ENCODE assay signal across 8 mouse cellular contexts in the genomic region with DNA sequence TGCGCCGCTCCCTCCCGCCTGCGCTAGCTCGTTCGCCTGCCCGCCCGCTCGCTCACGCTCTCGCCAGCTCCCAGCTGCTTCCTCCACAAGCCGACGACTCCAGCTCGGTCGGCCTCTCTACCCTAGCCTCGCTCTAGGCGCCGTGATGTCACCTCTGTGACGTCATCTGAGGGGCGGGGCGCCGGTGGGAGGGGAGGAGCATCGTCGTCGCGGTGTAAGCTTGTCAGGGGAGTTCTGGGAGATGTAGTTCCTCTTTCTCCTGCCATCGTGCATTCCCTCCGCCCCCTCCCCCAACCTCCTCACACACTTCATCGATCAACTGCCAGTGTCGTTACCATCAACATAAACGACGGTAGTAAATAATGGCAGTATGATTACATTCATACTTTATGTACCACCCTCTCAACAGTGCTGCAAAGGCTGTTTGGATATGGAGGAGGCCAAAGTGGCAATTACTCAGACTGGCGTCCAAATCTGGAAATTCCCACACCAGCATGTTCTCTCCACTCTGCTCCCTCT. TPM values are rescaled to one million over a fixed set of nuclear protein-coding genes. Genes with fewer than 3 reads are reported as not detected.
DNase-seq lines count a peak whose midpoint lies in the region; ATAC-seq and TF ChIP-seq lines count a peak whose summit lies in the region.

Gene Ube2h (minus strand): TSS at position 141 of the 519 bp plus-strand sequence.

- peak; percentile 59; the same call in 1 of the 2 replicates for TF ChIP-seq POLR2A in brain, embryonic 14.5 days (IDR thresholded peaks at IDR 0.05; ENCODE audit: borderline replicate concordance, extremely low read depth, insufficient read depth, insufficient read length, poor library complexity, severe bottlenecking)

- peak within 1 kb of the TSS; percentile 72 for H3K4me2 ChIP-seq in heart, embryonic 12.5 days
- peak within 1 kb of the TSS; percentile 85 for H3K4me2 ChIP-seq in kidney, postnatal 0 days (ENCODE audit: low read length)
- peak within 1 kb of the TSS; percentile 61 for H3K4me2 ChIP-seq in liver, embryonic 11.5 days
- peak within 1 kb of the TSS; percentile 87 for H3K4me2 ChIP-seq in stomach, embryonic 14.5 days (replicated peaks; ENCODE audit: low read depth, low read length)

- H3ac ChIP-seq in C2C12 (ENCODE audit: control insufficient read depth, insufficient read length, low read depth), result peak within 1 kb of the TSS; percentile 84

- peak within 1 kb of the TSS; percentile 94 for H3K27ac ChIP-seq in heart, embryonic 12.5 days (ENCODE audit: poor library complexity, severe bottlenecking)
- peak within 1 kb of the TSS; percentile 93 for H3K27ac ChIP-seq in kidney, postnatal 0 days
- H3K27ac ChIP-seq in liver, embryonic 11.5 days (ENCODE audit: low read depth, low read length), result peak within 1 kb of the TSS; percentile 84
- peak within 1 kb of the TSS; percentile 87 for H3K27ac ChIP-seq in stomach, embryonic 14.5 days (ENCODE audit: low read length)

- no peaks in the 10 kb centered on the region for H3K27me3 ChIP-seq in C2C12 (ENCODE audit: control insufficient read depth, insufficient read depth, insufficient read length)
- H3K27me3 ChIP-seq in erythroblast, embryonic 14.5 days (ENCODE audit: control insufficient read depth), result no peaks in the 10 kb centered on the region
- no peaks in the 10 kb centered on the region for H3K27me3 ChIP-seq in heart, embryonic 12.5 days (replicated peaks)
- H3K27me3 ChIP-seq in kidney, postnatal 0 days (ENCODE audit: insufficient read depth, low read length), result no peaks in the 10 kb centered on the region
- H3K27me3 ChIP-seq in liver, embryonic 11.5 days (replicated peaks; ENCODE audit: control insufficient read depth, insufficient read depth, low read length), result no peaks in the 10 kb centered on the region
- H3K27me3 ChIP-seq in stomach, embryonic 14.5 days (ENCODE audit: control insufficient read depth, insufficient read depth, low read length), result no peaks in the 10 kb centered on the region

- H3K9ac ChIP-seq in heart, embryonic 12.5 days, result peak within 1 kb of the TSS; percentile 97
- peak within 1 kb of the TSS; percentile 81 for H3K9ac ChIP-seq in kidney, postnatal 0 days (ENCODE audit: low read depth, low read length)
- H3K9ac ChIP-seq in liver, embryonic 11.5 days (ENCODE audit: low read depth, low read length), result peak within 1 kb of the TSS; percentile 79
- peak within 1 kb of the TSS; percentile 73 for H3K9ac ChIP-seq in stomach, embryonic 14.5 days (replicated peaks; ENCODE audit: low read depth, low read length)

- H3K36me3 ChIP-seq in C2C12 (ENCODE audit: control insufficient read depth, insufficient read depth), result no peaks in the 10 kb centered on the region
- peaks cover 37% of the 10 kb centered on the region for H3K36me3 ChIP-seq in erythroblast, embryonic 14.5 days (ENCODE audit: control insufficient read depth)
- H3K36me3 ChIP-seq in heart, embryonic 12.5 days, result no peaks in the 10 kb centered on the region; the same call in 1 of the 2 replicates
- H3K36me3 ChIP-seq in kidney, postnatal 0 days (ENCODE audit: insufficient read depth, low read length), result no peaks in the 10 kb centered on the region
- H3K36me3 ChIP-seq in liver, embryonic 11.5 days (ENCODE audit: control insufficient read depth, insufficient read depth, low read length), result no peaks in the 10 kb centered on the region
- no peaks in the 10 kb centered on the region for H3K36me3 ChIP-seq in stomach, embryonic 14.5 days (ENCODE audit: control insufficient read depth, insufficient read depth, low read length)

- no peak for TF ChIP-seq CTCF in C2C12 (IDR thresholded peaks at IDR 0.05; ENCODE audit: control insufficient read depth, insufficient read depth, insufficient read length)
- no peak for TF ChIP-seq CTCF in brain, embryonic 14.5 days (IDR thresholded peaks at IDR 0.05; ENCODE audit: borderline replicate concordance, extremely low read depth, insufficient read depth, insufficient read length)
- TF ChIP-seq CTCF in kidney, postnatal 0 days (IDR thresholded peaks at IDR 0.05; ENCODE audit: low read depth), result no peak

- peak within 1 kb of the TSS; percentile 54 for H3K4me3 ChIP-seq in C2C12 (ENCODE audit: insufficient read depth, poor library complexity, severe bottlenecking)
- H3K4me3 ChIP-seq in erythroblast, embryonic 14.5 days (replicated peaks), result peak within 1 kb of the TSS; percentile 83
- H3K4me3 ChIP-seq in heart, embryonic 12.5 days, result peak within 1 kb of the TSS; percentile 98
- H3K4me3 ChIP-seq in kidney, postnatal 0 days (replicated peaks; ENCODE audit: low read depth, low read length), result peak within 1 kb of the TSS; percentile 78
- peak within 1 kb of the TSS; percentile 68 for H3K4me3 ChIP-seq in liver, embryonic 11.5 days (ENCODE audit: low read depth, low read length)
- H3K4me3 ChIP-seq in stomach, embryonic 14.5 days (ENCODE audit: low read depth, low read length), result peak within 1 kb of the TSS; percentile 71

- peak; percentile 99 for DNase-seq in brain, embryonic 14.5 days (ENCODE audit: low read depth)
- DNase-seq in kidney, postnatal 0 days (ENCODE audit: low spot score), result peak; percentile 96
- peak; percentile 100 for DNase-seq in liver, embryonic 11.5 days (ENCODE audit: low spot score)
- DNase-seq in naive thymus-derived CD4-positive, alpha-beta T cell, adult 2 months (ENCODE audit: low read depth), result peak; percentile 98

- peaks cover 41% of the 10 kb centered on the region for H3K79me2 ChIP-seq in C2C12 (ENCODE audit: control insufficient read depth, insufficient read depth)

- WGBS in heart, embryonic 12.5 days, result 2% methylated on average over 33 of the region's 33 CpGs
- WGBS in kidney, postnatal 0 days, result under 1% methylated on average over 33 of the region's 33 CpGs
- 1% methylated on average over 33 of the region's 33 CpGs for WGBS in liver, embryonic 11.5 days
- WGBS in stomach, embryonic 14.5 days, result under 1% methylated on average over 31 of the region's 33 CpGs

- peaks cover 90% of the 10 kb centered on the region for H3K4me1 ChIP-seq in erythroblast, embryonic 14.5 days (ENCODE audit: control insufficient read depth)
- H3K4me1 ChIP-seq in heart, embryonic 12.5 days (replicated peaks), result peaks cover 37% of the 10 kb centered on the region
- H3K4me1 ChIP-seq in kidney, postnatal 0 days (replicated peaks; ENCODE audit: insufficient read depth, low read length), result peaks cover 7% of the 10 kb centered on the region
- peaks cover 50% of the 10 kb centered on the region for H3K4me1 ChIP-seq in liver, embryonic 11.5 days (replicated peaks; ENCODE audit: control insufficient read depth, insufficient read depth, low read length)
- H3K4me1 ChIP-seq in stomach, embryonic 14.5 days (ENCODE audit: control insufficient read depth, insufficient read depth, low read length), result peaks cover 37% of the 10 kb centered on the region

- H3K9me3 ChIP-seq in erythroblast, embryonic 14.5 days (ENCODE audit: control insufficient read depth, low read length), result no peaks in the 10 kb centered on the region
- H3K9me3 ChIP-seq in heart, embryonic 12.5 days (replicated peaks), result no peaks in the 10 kb centered on the region
- no peaks in the 10 kb centered on the region for H3K9me3 ChIP-seq in kidney, postnatal 0 days (replicated peaks; ENCODE audit: low read length)
- H3K9me3 ChIP-seq in liver, embryonic 11.5 days (ENCODE audit: control insufficient read depth, low read length), result no peaks in the 10 kb centered on the region
- H3K9me3 ChIP-seq in stomach, embryonic 14.5 days (ENCODE audit: control insufficient read depth, low read depth, low read length), result no peaks in the 10 kb centered on the region

- peaks cover 28% of the 10 kb centered on the region for H3K79me3 ChIP-seq in C2C12 (ENCODE audit: low read depth)

- peak; percentile 88 for ATAC-seq in heart, embryonic 12.5 days (ENCODE audit: insufficient number of reproducible peaks, low FRiP score)
- peak; percentile 91 for ATAC-seq in kidney, postnatal 0 days (replicated peaks; ENCODE audit: low FRiP score, low read depth)
- peak; percentile 82 for ATAC-seq in liver, embryonic 11.5 days (replicated peaks; ENCODE audit: low FRiP score)
- ATAC-seq in stomach, embryonic 14.5 days (ENCODE audit: insufficient number of reproducible peaks, insufficient read depth, low FRiP score, low read depth), result peak; percentile 92

TF ChIP-seq in C2C12, 6 proteins besides CTCF, POLR2A, EP300 and RAD21:
- no peak for TF ChIP-seq MYOG (IDR thresholded peaks at IDR 0.05; ENCODE audit: control insufficient read depth, extremely low read depth, insufficient read length)

RNA-seq across cellular contexts. Expression of gene Ube2h, which starts in this region (rescaled TPM):
- polyA plus RNA-seq in C2C12 (2012; fragmentation: generic; extraction: Trizol), result 14.9 TPM
- 61.3 and 77.8 TPM in 2 replicates for polyA plus RNA-seq in brain, embryonic 14.5 days (2012; rRNA removed)
- 18.3 and 28.7 TPM in 2 replicates for polyA plus RNA-seq in erythroblast, embryonic 14.5 days (2012)
- 69.3 and 70.9 TPM in 2 replicates for polyA plus RNA-seq in heart, embryonic 12.5 days (2016; fragmentation: Nextera tagmentation; extraction: Ambion mirVana)
- 38.2 and 38.7 TPM in 2 replicates for polyA plus RNA-seq in kidney, postnatal 0 days (2015; fragmentation: Nextera tagmentation; extraction: Ambion mirVana)
- 21.6 and 22.5 TPM in 2 replicates for polyA plus RNA-seq in liver, embryonic 11.5 days (2014; fragmentation: Nextera tagmentation; extraction: Ambion mirVana)
- 58.9 and 60.5 TPM in 2 replicates for polyA plus RNA-seq in stomach, embryonic 14.5 days (2014; fragmentation: Nextera tagmentation; extraction: Ambion mirVana)

Comparison
In these comparisons a context has a peak if more than half of its experiments do, and no peak if none do; other contexts are left out.
1. Peak in every context shown above with its lines: DNase-seq, ATAC-seq, H3K4me3 ChIP-seq and H3K27ac ChIP-seq.